Mouse (Mus musculus) liver, embryonic 14.5 days (tissue): ENCODE results near the gene Llgl2.
A peak's percentile ranks its signal among the peaks of the same experiment; 100 is the strongest.

Source experiments
- CTCF ChIP-seq: IDR thresholded peaks from 2 replicates; pipeline ENCODE4 v1.5.1; 2016; ENCODE audit warnings: antibody characterized with exemption, low read depth, control low read depth
- EP300 ChIP-seq: IDR thresholded peaks from 2 replicates; pipeline ENCODE4 v1.6.1; 2016; ENCODE audit warnings: antibody characterized with exemption, low read depth

DNA sequence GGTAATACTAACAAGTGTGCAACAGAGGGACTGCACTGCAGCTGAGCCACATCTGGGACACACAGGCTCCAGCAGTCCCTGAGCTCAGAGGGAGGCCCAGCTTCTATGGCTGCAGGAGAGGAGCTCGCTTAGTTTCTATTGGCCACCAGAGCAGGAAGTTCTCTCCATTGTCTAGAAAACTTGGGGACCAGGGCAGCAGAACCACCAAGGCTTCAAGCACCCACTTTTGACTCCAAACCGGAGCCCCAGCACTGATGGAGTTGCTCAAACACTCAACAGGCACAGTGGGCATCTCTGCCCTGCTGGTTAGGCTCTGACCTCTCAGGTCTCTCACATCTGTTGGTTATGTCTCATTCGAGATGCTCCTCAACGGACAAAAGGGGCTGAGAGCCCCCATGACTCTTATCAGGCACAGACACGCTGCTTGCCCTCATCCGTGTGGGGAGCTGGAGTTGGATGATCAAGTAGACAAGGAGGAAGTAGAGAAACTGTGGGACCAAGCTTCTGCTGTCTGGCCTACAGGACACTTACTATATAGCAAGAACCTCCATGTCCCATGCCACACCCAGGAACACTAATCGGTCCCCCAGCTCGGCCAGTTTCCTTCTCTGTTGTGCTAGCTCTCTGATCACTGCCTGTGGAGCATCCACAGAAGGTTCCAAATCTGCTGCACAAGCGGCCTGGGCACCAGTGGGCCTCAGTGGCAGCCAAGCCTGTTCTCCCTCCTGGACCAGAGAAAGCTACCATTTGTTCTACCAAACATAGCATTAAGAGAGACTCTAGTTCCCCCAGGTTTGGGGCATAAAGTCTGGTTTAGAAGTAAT, 77.7 kb downstream of the Llgl2 start:
- TF ChIP-seq CTCF (no peak), EP300 (peak; percentile 92)
